Mouse (Mus musculus) gastrocnemius, postnatal 4 days (tissue): ENCODE measurements around the gene Serpind1. TPM values are rescaled to one million over a fixed set of nuclear protein-coding genes. Genes with fewer than 3 reads are reported as not detected.
A peak's percentile ranks its signal among the peaks of the same experiment; 100 is the strongest.

ENCODE experiments used
- DNase-seq, 2 experiments: peaks; one replicate each; pipeline ENCODE4 v3.0.0; 2021 to 2022; ENCODE audit warnings: low spot score in 2 of 2, mixed read lengths in 2 of 2
- long read RNA-seq, 2 experiments: library from polyadenylated mRNA; stranded (forward); transcript quantifications; one replicate each; pipeline ENCODE4 v2.0.0; 2021
- total RNA-seq, 2 experiments: library from RNA; stranded (reverse); gene quantifications; 2 replicates each; pipeline ENCODE4 v1.2.3; 2021

The Serpind1 gene
- total RNA-seq = 1 to 10 TPM in 1 of 2 experiments, under 1 TPM in 1; 0.78 to 1.9 TPM
- long read RNA-seq, experiment 1, partial matches to known transcripts = 1 of 1 reads
- long read RNA-seq, experiment 1, other reads (novel, unspliced or antisense) = 0 of 1 reads
- long read RNA-seq, experiment 2 = 0 reads

DNA sequence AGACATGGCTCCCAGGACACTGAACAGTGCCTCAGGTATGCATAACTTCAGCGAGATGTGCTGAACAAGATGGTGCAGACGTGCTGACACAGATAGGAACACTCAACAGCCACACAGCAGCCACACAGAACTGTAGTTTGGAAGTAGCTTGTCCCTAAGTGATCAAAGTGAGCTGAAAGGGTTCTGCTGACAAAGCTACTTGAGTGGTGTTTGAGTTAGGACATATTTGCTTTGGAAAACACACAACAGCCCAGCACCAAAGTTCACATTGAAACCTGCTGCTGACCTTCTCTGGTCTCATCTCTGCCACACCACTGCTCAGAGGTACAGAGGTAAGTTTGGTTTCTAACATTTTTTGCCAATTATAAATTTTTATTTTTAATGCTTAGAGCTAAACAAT lies at the start of gene Serpind1:
Serpind1 (plus strand) TSS at position 256 of the 400 bp plus-strand sequence.
- DNase-seq = no peak

DNA sequence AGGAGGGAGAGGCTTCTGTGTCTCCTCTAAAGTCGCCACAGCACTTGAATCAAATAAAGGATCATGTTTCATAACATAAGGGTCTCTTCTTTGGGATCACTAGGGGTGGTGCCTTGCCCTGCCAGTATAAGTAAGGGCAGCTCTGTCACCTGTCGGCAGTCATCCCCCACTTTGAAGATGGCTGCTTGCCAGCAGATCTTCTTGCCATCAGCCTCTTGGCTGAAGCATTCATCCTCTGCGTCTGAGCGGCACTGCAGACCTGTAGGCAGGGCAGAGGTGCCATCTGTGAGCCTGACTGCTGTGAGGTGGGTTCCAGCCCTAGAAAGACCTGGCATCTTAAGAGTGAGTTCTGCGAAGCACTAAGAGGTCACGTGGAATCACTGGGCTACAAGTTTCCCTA lies 48.0 kb upstream of the Serpind1 start:
- DNase-seq = no peak

DNA sequence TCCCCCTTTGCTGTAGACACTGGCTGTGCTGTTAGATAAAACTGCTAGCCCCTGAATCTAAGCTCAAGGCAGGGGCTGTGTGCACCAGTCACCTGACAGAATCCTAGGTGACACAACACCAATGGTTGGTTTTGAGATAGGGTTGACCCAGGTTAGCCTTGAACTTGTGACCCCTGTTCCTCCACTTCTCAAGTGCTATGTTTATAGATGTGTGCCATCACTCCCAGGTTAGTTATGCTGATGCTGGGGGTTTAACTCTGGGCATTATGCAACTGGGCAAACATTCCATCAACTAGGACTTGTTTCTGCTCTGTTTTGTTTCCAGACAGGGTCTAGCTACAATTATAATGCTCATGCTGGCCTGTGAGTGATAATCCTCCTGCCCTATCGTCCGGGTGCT lies 44.1 kb upstream of the Serpind1 start:
- DNase-seq = no peak

DNA sequence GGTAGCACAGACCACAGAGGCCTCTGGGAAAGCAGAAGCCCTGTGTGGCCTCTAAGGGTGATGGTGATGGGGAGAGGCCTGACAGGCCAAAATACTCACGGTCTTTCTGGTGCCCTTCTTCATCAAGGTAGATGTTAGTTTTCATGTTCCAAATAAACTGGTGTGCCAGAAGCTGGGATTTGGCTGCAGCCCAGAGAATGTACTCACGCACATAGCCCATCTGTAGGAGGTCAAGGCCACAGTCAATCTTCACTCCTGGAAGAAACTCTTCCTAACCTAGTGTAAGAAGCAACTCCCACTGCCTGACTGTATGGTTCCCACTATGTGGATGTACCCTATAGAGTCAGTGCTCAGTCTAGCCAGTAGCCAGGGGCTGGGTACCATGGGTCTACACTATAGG lies 40.2 kb upstream of the Serpind1 start:
- no peak for DNase-seq

DNA sequence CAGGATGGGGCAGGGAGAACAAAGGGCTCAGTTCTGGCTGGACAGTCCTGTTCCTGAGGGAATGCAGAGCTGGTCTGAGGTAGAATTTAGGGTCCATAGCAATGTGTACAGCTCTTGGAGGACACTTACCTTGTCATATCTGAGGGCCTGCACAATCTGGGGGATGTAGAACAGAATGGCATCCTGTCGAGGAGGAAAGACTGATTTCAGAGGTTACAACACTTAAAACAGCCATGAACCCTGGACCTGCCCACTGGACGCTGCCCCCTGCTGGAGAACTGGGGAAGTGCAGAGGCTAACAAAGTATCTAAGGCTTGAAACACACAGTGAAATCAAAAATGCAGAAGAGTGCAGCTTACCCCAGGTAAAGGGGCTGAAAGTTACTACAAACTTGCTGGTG lies 38.4 kb upstream of the Serpind1 start:
- DNase-seq = peak; percentile 65 to 69

DNA sequence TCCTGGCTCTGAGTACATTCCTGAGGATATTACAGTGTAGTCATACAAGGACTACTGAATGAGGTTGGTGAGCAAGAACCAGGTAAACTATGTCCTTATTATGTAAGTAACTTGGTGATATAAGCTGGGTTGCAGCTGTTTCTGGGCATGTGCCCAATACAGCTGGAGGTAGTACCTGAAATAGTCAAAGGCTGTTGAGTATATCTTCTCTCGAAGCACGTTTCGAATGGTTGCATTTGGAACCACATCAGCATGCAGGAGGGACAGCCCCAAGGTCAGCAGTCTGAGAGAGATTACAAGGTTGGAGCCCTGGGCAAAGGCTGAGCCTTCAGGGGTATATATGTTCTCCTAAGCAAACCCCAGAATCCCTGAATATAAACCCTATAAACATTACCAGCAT lies 30.4 kb upstream of the Serpind1 start:
- no peak for DNase-seq

DNA sequence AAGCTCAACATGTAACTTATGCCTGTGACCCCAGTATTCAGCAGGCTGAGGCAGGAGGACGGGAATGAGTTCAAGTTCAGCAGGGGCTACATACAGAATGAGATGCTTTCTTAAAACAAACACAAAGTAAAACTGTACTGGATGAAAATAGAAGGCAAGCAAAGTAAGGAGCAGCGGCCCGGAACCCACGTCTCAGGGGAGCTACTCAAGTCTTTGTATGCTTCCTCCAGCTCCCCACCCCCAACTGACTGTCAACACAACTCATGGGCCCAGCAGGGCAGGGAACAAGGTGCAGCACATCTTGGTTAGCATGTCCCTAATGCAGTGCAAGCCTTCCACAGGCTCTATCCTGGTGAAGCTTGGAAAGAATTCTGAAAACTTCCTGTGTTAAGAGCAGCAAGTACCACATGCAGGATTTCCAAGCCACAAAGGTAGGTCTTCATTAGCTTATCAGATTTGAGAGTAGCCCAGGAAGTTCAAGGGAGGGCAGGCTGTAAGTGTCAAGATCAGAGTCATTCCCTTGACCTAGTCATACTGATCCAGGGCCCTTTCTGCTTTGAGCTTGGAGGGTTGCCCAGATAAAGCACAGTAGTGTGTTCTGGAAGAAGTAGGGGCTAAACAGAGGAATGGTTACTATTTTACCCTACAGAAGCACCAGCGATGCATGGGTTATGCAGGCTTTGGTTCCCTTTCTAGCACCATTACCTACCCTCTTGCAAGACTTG lies 27.5 kb upstream of the Serpind1 start:
- no peak for DNase-seq

DNA sequence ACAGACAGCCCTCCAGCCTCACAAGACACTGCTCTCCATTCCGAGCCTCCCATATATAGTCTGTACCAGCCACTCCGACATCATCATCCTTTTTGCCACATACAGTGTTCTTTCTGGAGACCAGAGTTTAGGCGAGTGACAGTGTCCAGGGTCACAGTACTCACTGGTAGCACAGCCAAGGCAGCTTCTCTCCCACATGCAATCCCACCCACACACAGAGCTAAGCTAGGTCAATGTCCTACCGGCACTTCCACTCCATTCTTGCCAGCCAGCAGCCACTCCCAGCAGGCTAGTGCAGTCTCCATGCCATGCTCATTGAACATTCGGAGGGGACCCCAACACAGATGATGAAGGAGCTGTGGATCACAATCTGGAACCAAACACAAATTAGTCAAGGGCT lies 23.7 kb upstream of the Serpind1 start:
- DNase-seq = no peak

DNA sequence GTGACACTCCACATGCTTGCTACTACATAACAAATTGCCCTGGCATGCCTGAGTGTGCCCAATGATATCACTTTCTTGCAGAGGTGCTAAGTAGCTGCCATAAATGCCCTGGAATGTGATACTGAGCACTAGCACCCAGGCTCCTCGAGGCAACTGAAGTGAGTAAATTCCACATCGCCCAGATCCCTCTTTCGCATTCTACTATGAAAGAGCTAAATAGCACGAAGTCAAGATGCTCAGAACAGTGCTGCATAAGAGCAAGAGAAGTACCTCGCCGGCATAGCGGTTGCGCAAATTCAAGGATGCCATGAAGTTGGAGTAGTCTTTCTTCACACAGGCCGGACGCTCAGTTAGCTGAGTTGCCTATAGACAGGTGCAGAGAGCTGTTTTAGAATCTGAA lies 22.1 kb upstream of the Serpind1 start:
- no peak for DNase-seq

DNA sequence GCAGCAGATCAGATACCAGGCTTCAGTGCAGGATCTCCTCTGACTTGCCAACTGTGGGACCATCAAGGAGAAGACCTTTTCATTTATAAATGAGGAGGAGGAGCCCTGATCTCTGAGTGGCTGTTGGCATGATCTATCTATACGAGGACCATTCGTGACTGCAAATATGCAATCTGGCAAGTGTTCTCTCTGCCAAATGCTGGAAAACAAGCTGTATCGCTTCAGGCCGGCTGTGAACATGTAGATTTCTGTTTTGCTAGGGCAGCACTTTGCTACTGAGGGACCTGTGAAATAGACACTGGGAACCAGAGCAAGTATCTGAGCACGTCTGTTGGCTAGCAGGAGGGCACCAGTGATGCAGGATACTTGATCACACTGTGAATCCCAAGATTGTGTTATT lies 18.6 kb upstream of the Serpind1 start:
- DNase-seq = no peak

DNA sequence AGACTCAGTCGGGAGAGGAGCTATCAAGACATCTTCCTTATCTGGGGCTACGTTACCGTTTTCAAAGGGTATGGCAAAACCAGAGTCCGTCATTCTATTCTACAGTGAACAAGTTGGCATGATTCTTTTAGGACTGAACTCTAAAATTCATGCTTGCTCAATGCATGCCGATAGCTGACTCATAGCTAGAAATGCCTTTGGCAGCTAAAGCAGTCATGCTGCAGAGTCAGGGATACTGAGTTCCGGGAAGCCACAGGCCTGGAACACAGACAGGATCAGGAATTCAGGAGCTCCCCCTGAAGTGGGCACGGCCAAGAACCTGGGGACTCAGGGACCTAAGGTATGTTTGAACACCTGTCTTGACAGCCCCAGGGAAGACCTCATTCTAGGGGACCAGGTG lies 14.6 kb upstream of the Serpind1 start:
- DNase-seq = no peak

DNA sequence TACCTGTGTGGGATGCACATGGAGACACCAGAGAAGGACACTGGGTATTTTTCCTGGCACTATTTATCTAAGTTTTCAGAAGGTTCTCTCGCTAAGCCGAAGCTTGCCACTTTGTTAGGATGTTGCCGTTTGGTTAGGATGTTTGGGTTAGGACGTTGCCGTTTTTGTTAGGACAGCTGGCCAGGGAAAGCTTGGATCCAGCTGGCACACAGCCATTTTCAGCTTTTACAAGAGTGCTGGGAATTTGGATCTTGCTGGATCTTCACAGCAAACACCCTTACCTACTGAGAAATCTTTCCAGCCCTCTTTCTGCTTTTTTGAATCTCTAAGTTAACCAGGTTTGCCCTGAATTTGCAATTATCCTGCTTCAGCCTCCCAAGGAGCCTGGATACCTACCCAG lies 9.7 kb upstream of the Serpind1 start:
- no peak for DNase-seq

DNA sequence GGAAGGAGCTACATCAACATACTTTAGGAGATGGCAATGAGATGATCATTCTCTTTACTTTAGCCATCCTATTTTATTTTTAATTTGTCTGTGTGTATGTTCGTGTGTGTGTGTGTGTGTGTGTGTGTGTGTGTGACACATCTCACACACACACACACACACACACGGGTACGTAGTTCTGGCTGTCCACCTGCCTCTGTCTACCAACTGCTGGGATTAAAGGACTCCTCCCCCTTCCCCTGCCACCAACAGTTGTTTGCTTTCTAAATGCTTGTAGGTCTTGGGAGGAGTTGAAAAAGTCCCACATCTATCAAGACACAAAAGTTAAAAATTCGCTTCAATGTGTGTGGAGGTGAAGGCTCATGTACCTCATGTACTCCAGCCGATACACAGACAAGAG lies 6.4 kb upstream of the Serpind1 start:
- DNase-seq = no peak

DNA sequence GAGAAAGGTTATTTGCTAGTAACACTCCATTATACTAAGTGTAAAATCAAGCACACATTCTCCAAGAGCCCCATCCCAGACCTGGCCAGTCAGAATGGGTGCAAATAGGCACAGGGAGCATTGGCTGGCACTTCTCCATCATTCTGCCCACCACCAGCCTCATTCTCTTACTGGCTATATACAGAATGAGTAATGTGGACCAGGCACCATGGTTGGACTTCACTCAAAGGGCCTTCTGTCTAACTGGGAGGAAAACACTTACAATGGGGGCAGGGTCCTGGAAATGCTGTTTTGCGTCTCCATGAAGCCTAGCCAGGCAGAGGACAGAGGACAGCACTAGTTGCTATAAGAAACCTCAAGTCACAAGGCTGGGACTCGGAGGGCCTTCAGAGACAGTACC lies 5.1 kb upstream of the Serpind1 start:
- DNase-seq = no peak

DNA sequence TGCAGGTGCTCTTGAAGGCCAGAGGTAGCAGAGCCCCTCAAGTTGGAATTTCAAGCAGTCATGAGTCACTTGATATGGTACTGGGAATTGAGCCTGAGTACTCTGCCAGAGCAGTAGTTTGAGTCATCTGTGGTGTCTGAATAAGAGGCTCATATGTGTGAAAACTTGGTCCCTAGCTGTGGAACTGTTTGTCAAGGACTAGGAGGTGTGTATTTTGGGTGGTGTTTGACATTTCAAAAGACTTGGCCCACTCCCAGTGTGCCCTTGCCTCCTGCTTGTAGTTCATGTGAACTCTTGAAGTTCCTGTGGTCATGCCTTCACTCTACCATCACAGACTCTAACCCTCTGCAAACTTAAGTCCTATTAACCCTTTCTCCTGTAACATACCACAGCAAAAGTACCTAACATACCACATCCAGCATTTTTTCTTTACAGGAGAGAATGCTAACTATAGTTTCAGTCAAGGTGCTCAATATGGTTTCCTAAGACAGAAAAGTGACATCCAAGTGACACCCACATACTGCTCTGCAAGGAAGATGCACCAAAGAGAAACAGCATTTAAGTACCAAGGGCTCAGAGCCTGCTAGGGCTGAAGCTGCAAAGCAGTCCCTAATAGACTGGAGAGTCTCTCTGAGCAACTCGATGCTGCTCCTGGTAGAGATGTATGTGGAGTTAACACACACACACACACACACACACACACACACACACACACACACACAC lies 1.2 kb upstream of the Serpind1 start:
- no peak for DNase-seq

DNA sequence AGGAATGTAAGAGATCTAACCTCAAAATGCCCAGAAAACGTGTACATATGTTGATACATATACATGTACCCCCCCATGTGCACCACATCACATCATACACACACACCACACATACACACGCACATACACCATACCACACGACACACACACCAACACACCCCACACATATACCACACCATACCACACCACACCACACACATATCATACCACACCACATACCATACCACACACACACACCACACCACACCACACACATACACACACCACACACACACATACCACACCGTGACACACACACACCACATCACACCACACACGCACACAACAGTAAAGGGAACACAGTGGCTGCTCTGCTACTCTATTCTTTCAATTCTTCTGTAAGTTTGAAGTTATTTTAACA lies 684 bp downstream of the Serpind1 start:
- no peak for DNase-seq

DNA sequence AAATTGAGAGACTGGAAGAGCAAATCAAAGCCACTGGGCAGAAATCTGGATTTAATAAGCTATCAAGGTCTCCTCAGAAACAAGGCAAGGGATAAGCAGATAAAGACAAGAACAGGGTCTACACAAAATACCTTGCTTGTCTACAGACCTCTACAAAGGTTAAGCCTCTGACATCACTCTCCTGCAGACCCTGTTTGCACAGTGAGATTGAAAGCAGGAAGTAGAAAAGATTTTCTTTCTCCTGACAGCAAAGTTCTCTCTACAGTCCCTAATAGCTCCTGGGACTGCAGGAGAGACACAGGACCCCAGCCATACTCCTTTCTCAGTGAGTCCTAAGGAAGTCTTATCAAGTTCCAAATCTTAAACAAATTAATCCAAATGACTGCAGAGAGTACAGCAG lies 3.4 kb downstream of the Serpind1 start:
- DNase-seq = no peak

DNA sequence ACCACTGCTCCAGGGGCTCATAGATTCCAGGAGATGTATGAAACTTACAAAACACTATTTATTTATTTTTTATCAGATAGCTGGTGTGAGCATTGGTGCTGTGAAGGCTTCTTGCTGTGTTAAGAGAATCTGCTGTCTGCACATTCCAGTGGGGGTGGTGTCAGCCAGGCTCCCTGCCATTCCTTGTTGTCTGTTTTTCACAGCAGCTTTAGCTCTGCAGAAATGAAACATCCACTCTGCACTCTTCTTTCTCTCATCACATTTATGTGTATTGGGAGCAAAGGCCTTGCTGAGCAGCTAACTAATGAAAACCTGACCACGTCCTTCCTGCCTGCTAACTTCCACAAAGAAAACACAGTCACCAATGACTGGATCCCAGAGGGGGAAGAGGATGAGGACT lies 4.9 kb downstream of the Serpind1 start:
- no peak for DNase-seq

DNA sequence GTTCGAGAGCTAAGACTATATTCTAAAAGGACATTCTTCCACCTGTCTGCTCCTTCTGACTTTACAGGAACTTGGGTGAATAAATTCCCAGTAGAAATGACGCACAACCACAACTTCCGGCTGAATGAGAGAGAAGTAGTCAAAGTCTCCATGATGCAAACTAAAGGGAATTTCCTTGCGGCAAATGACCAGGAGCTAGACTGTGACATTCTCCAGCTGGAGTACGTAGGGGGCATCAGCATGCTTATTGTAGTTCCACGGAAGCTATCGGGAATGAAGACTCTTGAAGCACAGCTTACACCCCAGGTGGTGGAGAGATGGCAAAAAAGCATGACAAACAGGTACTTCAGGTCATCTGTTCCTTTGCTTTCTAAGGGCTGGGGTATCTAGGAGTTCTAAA lies 8.5 kb downstream of the Serpind1 start:
- no peak for DNase-seq

DNA sequence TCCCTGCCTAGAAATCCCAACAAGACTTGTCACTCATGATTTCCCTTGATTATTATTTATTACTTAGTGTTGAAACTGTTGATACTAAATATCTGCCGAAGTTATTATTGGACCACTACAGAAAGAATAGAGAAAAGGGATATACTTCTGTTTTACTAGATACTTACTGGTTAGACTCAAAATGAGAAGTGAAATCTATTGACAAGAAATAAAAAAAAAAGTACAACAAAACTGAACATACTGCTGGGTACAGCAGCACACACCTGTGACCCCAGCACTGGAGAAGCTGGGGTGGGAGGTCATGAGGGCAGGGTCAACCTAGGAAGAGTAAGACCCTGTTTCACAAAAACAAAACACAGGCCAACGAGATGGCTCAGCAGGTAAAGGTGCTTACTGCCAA lies 9.5 kb downstream of the Serpind1 start:
- no peak for DNase-seq

DNA sequence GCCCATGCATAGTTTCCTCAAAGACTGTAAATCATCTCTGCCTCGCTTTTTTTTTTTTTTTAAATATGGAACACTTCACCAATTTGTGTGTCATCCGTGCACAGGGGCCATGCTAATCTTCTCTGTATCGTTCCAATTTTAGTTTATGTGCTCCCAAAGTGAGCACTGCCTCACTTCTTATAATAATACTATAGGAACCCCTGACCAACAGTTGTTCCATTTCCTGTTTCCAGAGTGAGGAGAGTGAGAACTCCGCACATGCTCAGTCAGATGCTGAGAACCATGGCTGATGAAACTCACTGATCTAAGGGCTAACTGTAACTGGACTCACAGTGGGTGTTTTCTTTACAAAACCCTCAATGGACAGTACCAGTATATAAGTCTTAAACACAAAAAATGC lies 10.7 kb downstream of the Serpind1 start:
- DNase-seq = no peak

DNA sequence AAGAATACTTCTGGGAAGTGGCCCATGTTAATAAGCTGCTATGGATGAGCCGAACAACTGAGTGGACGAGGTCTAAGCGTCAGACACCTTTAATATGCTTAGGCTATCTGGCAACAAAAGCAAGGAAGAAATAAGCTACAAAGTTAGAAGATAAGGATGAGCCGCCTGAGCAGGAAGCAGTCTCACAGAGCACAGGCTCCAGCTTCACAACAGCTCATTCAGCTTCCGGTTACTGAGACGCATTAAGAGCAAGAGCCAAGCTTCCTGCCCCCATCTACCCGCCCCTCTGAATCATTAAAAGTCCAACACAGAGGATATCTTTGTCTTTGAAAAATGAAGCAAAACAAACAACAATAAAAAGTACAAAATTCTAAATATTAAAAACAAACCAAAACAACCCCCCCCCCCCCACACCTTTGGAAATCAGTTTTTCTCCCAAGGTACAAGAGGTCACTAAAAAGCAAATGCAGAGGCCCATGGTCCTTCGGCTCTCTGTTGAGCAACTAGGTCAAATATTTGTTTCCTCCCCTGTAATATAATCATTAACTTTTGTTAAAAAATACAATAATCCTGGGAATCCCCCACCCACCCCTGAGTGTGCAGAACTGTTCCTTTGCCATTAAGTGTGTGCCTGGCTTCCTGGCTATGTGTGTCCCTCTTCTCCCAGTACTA lies 14.1 kb downstream of the Serpind1 start:
- no peak for DNase-seq
